Mouse (Mus musculus) embryonic facial prominence, embryonic 13.5 days (tissue): ENCODE data around the gene H2-M5. TPM values are rescaled to one million over a fixed set of nuclear protein-coding genes. Genes with fewer than 3 reads are reported as not detected.
"Not testable (repeated sequence)": the region's sequence is repeated elsewhere in the genome, so short reads cannot be mapped to it uniquely, and the experiment has no call there.

ENCODE experiments used
- ATAC-seq: fragments of 200-750 bp; cut with Nextera tagmentation; 2 replicates; pipeline ENCODE4 v1.8.0; 2017; ENCODE audit warnings: low read depth; ENCODE audit not compliant: insufficient number of reproducible peaks, insufficient read depth, low FRiP score, low TSS enrichment
- H3K27ac ChIP-seq: fragments of 300-500 bp; sonication (generic); 2 replicates; pipeline ENCODE4 v1.5.1; 2015; ENCODE audit warnings: moderate library complexity, mild to moderate bottlenecking, inconsistent platforms
- H3K27me3 ChIP-seq: fragments of 300-500 bp; sonication (generic); 2 replicates; pipeline ENCODE4 v1.6.1; 2015; ENCODE audit warnings: mild to moderate bottlenecking, inconsistent platforms
- H3K36me3 ChIP-seq: fragments of 300-500 bp; sonication (generic); 2 replicates; pipeline ENCODE4 v1.6.1; 2015; ENCODE audit warnings: mild to moderate bottlenecking, inconsistent platforms
- H3K4me1 ChIP-seq: fragments of 300-500 bp; sonication (generic); 2 replicates; pipeline ENCODE4 v1.6.1; 2015; ENCODE audit warnings: inconsistent platforms
- H3K4me2 ChIP-seq: fragments of 300-500 bp; sonication (generic); 2 replicates; pipeline ENCODE4 v1.6.1; 2015; ENCODE audit warnings: moderate library complexity, mild to moderate bottlenecking, inconsistent platforms
- H3K4me3 ChIP-seq: fragments of 300-500 bp; sonication (generic); 2 replicates; pipeline ENCODE4 v1.5.1; 2015; ENCODE audit warnings: mild to moderate bottlenecking, inconsistent platforms
- H3K9ac ChIP-seq: fragments of 300-500 bp; sonication (generic); 2 replicates; pipeline ENCODE4 v1.6.1; 2015; ENCODE audit warnings: mild to moderate bottlenecking, inconsistent platforms
- H3K9me3 ChIP-seq: fragments of 300-500 bp; sonication (generic); 2 replicates; pipeline ENCODE4 v1.6.1; 2016; ENCODE audit warnings: inconsistent platforms
- WGBS: fragments of 180-500 bp; shearing (Covaris S2); methylation state at CpG from one replicate; pipeline ENCODE4 v1.1.7; 2015; ENCODE audit warnings: mixed read lengths; 5-methylcytosine and 5-hydroxymethylcytosine counted together
- polyA plus RNA-seq: library from polyadenylated mRNA; unstranded; fragments of >200 nt; fragmentation: Nextera tagmentation; extraction: Ambion mirVana; gene quantifications from 2 replicates; pipeline ENCODE4 v1.2.1, GENCODE M21; 2015

Gene H2-M5
- polyA plus RNA-seq, 1 experiment from 2014 or later = 1.4 TPM

DNA sequence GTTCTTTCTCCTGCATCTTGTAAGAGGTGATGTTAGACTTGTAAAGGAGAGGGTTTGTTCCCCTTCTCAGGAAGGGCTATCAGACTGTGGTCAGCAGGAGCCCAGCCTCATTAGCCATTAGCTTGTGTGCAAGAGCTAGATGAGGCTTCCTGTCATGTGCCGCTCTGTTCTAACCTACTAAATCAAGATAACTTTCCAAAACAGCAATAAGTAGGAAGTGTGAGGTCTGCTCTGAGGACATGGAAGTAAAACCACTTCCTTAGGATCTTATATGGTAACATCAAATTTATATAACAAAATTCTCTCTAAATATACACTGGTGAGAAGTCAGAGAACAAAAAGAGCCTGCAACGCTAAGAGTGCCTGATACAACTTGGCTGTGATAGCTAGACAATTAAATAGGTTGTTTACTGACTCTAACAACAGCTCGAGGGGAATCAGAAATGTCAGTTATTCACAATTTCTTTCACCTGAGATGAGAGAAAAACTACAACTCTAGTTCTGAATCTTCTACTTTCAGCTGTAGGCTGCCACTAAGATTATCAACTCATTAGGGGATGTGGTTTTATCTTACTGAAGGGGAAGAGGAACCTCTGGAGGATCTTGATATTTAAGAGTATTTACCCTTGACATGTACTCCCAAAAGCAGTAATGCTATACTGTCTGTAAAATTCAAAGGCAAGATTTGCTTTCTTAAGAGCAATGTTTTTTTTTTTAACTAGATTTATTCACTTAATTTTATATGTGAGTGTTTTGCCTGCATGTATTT is 3.2 kb upstream of the H2-M5 start:
- Histone ChIP-seq H3K9me3 (no peaks in the 10 kb centered on the region), H3K27me3 (peaks cover 25% of the 10 kb centered on the region), H3K9ac (no peak overlapping the region), H3K27ac (no peak overlapping the region), H3K4me1 (peaks cover 5% of the 10 kb centered on the region; the same call in 1 of the 2 replicates), H3K4me2 (no peak overlapping the region), H3K36me3 (no peaks in the 10 kb centered on the region), H3K4me3 (no peak overlapping the region)
- WGBS = 73% methylated on average over 3 of the region's 3 CpGs
- ATAC-seq = no peak

DNA sequence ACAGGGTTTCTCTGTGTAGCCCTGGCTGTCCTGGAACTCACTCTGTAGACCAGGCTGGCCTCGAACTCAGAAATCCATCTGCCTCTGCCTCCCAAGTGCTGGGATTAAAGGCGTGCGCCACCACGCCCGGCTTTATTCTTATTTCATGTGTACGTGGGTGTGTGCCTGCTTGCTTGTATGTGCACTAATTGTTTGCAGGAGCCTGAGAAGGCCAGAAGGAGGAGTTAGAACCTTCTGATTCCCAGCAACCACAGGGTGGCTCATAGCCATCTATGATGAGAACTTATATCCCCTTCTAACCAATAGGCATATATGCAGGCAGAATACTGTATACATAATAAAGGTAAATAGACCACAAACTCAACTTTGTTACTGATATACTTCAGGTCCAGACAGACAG is 1.3 kb upstream of the H2-M5 start:
- not testable (repeated sequence) for ATAC-seq, H3K36me3 ChIP-seq, H3K4me2 ChIP-seq, H3K4me3 ChIP-seq, H3K9me3 ChIP-seq, H3K9ac ChIP-seq, H3K27ac ChIP-seq, H3K4me1 ChIP-seq
- H3K27me3 ChIP-seq = peaks cover 31% of the 10 kb centered on the region
- WGBS = 88% methylated on average over 6 of the region's 6 CpGs

DNA sequence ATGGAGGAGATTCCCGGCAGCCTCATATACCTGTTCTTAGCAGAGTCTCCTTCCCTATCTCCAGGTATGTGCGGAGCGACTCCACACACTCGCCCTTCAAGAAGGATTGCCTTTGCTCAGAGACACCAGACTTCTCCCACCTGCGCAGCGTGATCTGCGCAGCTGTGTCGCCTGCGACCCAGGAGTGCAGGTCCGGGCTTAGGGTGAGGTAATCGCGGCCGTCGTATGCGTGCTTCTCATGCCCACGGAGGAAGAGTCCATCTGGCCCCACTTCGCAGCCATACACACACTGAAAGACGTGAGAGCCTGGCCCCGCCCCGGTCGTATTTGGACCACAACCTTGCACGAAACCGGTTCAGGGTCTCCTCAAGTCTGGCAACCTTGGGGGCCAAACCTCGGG is 862 bp downstream of the H2-M5 start:
- Histone ChIP-seq H3K9ac (peak overlapping the region; percentile 27; the same call in 1 of the 2 replicates), H3K4me2 (peak overlapping the region; percentile 43), H3K4me3 (peak overlapping the region; percentile 27), H3K9me3 (no peaks in the 10 kb centered on the region), H3K4me1 (peaks cover 5% of the 10 kb centered on the region; the same call in 1 of the 2 replicates), H3K27me3 (peaks cover 31% of the 10 kb centered on the region), H3K27ac (no peak overlapping the region), H3K36me3 (no peaks in the 10 kb centered on the region)
- no peak for ATAC-seq
- 6% methylated on average over 24 of the region's 24 CpGs for WGBS

DNA sequence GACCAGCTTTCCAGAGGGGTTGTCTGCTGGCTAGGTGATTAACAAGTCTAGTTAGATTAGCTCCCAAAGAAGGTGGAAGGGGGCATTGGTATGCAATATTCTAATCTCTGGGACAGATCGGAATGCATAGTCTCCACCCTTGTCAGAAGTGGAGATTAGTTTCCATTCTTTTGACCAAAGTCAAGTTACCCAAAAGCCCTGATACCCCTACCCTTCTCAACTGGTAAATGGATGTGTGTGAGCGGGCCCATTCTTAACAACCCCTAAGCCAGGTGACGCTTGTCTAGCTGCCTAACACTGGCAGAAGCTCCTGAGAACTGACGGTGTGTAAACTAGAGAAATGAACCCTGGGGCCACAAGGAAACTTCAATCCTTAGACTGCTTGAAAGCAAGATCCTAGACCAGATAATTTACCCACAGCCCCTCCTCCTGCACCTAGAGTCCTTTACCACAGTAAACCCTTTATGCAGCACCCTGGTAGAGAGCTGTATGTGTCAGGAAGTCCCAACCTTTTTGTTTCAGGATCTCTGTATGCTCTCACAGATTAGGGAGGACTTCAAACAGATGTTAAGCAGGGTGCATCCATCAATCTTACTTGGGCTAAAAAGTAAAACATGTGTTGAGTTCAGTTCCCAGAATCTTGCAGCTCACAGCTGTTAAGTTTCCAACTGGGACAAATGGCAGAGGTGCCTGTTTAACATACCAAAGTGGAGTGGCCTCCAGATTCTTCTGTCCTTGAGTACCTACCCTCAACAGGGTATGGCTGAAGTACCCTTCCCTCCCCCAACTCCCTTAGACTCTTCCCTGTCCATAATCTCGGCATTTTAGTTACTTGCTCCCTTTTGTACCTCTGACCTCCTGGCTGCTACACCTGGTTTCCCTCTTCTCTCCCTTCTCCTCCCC is 6.8 kb downstream of the H2-M5 start:
- Histone ChIP-seq H3K4me1 (peaks cover 15% of the 10 kb centered on the region), H3K27ac (no peak overlapping the region), H3K36me3 (no peaks in the 10 kb centered on the region), H3K4me3 (no peak overlapping the region), H3K4me2 (0 out of 2 replicates have a peak overlapping the region, but pooled peaks have one; percentile 50), H3K9me3 (no peaks in the 10 kb centered on the region), H3K9ac (no peak overlapping the region), H3K27me3 (peaks cover 25% of the 10 kb centered on the region)
- no peak for ATAC-seq
- 30% methylated on average over 5 of the region's 5 CpGs for WGBS

DNA sequence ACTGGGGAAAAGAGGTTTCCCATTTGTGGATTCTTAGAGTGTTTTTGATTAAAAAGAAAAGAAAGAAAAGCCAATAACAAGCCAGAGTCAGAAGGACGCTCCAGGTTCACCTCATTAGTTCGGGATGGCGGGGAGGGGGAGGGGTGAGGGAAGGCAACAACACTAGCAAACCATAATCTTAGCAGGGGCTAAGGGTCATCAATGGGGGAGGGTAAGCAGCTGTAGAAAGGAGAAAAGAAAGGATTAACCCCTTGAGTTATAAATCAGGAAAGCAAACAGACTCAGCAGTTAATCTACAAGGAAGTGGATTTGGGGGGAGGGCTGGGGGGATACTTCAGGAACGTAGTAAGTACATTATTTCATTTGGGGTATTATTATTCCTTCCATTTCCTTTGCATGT is 7.5 kb downstream of the H2-M5 start:
- H3K9me3 ChIP-seq = no peaks in the 10 kb centered on the region
- peaks cover 19% of the 10 kb centered on the region for H3K27me3 ChIP-seq
- H3K4me2 ChIP-seq = peak overlapping the region; percentile 50
- WGBS = 9% methylated on average over 4 of the region's 4 CpGs
- H3K27ac ChIP-seq = no peak overlapping the region
- H3K4me1 ChIP-seq = peaks cover 15% of the 10 kb centered on the region
- peak overlapping the region; percentile 21; the same call in 1 of the 2 replicates for H3K4me3 ChIP-seq
- ATAC-seq = no peak
- no peak overlapping the region for H3K9ac ChIP-seq
- no peaks in the 10 kb centered on the region for H3K36me3 ChIP-seq

DNA sequence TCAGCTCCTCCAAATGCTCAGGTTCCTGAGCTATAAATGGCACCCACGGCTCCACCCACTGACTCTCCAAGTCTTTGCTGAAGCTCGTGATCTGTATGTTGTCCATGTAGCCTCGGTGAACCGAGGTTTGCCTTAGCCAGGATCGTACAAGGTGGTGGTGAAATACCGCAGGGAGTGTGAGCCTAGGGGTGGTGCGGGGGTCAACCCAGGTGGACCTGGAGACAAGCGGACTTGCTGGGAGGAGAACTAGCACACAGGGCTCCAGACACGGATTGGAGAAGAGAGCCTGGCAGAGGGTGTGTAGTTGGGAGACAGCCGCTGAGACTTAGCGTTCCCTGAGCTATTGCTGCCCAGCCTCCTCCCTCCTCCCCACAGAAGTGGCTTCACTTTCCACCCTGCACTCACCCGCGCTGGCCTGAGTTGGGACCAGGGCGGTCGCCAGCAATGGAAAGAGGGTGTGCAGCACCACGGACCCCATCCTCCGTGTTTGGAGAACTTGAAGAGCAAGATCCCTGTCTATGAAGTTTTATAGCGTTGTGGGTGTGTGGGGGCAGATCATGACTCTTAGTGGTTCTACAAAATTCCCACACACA is 8.0 kb downstream of the H2-M5 start, which contains the start of gene 2410137M14Rik:
2410137M14Rik (minus strand) TSS at position 17 of the 593 bp plus-strand sequence.
- Histone ChIP-seq H3K9me3 (no peaks in the 10 kb centered on the region), H3K4me2 (peak within 1 kb of the TSS; percentile 50), H3K4me3 (peak within 1 kb of the TSS; percentile 21), H3K36me3 (no peaks in the 10 kb centered on the region), H3K9ac (peak within 1 kb of the TSS; percentile 36; the same call in 1 of the 2 replicates), H3K27ac (no peak within 1 kb of the TSS), H3K27me3 (peaks cover 19% of the 10 kb centered on the region), H3K4me1 (peaks cover 15% of the 10 kb centered on the region)
- ATAC-seq = no peak
- 13% methylated on average over 18 of the region's 18 CpGs for WGBS

DNA sequence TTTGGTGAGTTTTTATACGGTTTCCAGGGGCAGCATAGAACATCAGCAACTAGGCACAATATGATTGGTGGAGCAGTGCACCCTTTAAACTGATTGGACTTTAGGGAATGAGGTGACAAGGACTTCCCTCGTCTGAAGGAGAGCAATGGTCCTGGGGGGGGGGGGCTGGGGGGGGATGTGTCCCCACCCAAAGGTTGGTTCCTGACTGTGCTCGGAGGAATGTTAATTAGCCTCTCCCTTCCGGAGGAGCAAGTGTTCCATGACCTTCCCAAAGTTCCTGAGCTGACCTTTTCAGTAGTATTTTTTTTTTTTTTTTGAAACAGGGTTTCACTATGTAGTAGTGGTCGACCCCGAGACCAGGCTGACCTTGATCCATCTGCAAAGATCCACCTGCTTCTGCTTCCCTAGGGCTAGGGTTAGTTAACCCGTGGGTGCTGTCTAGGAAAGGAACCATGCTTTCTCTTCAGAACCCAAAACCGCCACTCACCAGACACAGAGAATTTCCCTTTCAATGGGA is 16.0 kb downstream of the H2-M5 start:
- Histone ChIP-seq H3K4me3 (no peak overlapping the region), H3K4me1 (no peaks in the 10 kb centered on the region), H3K4me2 (no peak overlapping the region), H3K27ac (no peak overlapping the region), H3K27me3 (no peaks in the 10 kb centered on the region), H3K9ac (no peak overlapping the region), H3K36me3 (no peaks in the 10 kb centered on the region), H3K9me3 (no peaks in the 10 kb centered on the region)
- 62% methylated on average over 8 of the region's 8 CpGs for WGBS
- no peak for ATAC-seq

DNA sequence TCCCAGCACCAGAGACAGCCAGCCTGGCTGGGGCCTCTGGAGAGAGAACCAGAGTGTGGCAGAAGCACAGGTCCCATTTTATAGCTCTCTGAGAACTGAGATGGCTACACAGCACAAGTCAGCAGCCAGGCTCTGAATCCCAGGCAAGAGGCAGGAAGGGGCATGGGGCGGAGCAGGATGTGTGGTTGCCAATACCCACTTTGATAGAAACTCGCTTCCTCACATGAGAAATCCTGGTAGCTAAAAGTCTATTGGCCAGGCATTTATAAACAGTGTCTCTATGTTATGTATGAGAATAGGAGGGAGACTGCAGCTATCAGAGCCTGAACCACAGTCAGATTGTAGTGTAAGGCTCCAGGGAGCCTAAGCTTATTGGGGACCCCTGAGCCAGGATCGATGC is 16.5 kb downstream of the H2-M5 start:
- Histone ChIP-seq H3K9ac (no peak overlapping the region), H3K4me2 (no peak overlapping the region), H3K27me3 (no peaks in the 10 kb centered on the region), H3K4me1 (no peaks in the 10 kb centered on the region), H3K36me3 (no peaks in the 10 kb centered on the region), H3K9me3 (no peaks in the 10 kb centered on the region), H3K4me3 (no peak overlapping the region), H3K27ac (no peak overlapping the region)
- WGBS = 78% methylated on average over 3 of the region's 3 CpGs
- no peak for ATAC-seq

DNA sequence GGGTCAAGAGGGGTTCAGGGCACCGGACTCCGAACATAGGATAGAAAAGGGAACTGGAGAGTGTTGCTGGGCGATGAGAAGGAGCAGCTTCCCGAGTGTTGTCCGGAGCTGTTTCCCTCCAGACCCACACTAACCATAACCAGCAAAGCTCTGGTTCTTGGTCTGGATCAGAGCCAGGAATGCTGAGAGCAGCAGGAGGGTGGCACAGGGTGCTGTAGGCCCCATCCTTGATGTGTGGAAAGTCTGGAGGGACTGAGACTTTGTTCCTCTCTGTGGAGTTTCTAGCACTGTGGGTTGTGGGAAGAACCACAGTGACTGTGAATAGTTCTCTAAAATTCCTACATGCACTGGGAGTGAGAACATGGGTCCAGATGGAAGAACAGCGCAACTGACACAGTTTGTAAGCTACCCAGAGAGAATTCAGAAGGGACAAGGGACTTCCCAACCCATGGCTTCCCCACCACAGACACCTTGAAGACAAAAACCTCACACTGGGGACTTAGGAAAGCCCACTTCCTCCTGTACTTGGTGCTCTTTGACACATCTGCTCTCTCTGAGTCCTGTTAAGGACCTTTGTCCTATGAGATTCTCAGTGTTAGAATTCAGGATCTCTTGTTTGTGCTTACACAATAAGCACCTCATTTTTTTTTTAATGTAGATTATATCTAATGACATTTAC is 18.0 kb downstream of the H2-M5 start:
- H3K9me3 ChIP-seq = no peaks in the 10 kb centered on the region
- no peak overlapping the region for H3K27ac ChIP-seq
- no peak overlapping the region for H3K9ac ChIP-seq
- no peak for ATAC-seq
- H3K4me2 ChIP-seq = no peak overlapping the region
- H3K27me3 ChIP-seq = no peaks in the 10 kb centered on the region
- WGBS = 80% methylated on average over 6 of the region's 6 CpGs
- H3K36me3 ChIP-seq = no peaks in the 10 kb centered on the region
- H3K4me3 ChIP-seq = no peak overlapping the region
- H3K4me1 ChIP-seq = no peaks in the 10 kb centered on the region

DNA sequence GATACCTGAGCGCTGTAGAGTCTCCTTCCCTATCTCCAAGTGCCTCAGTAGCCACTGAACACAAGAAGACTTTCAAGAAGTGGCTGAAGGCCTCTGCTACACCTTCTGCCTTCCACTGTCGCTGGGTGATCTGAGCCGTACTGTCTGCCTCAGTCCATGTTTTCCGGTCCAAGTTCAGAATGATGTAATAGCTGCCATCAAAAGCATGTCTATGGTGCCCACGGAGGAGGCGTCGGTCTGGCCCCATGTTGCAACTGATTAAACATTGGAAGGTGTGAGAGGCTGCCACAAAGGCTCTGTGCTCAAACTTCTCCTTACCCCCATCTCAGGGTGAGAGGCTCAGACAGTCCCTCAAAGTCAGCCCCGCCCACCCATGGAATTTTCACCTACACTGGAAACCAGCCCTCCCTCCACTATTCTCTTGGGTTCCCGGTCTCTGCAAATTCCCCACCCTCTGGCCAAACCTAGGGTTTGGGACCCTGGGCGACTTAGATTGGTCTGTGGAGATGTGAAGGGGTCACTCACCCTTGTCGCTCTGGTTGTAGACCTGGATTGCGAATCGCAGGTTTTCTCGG is 18.9 kb downstream of the H2-M5 start:
- Histone ChIP-seq H3K27ac (no peak overlapping the region), H3K4me2 (no peak overlapping the region), H3K9ac (no peak overlapping the region), H3K4me3 (no peak overlapping the region), H3K9me3 (no peaks in the 10 kb centered on the region), H3K4me1 (no peaks in the 10 kb centered on the region), H3K36me3 (no peaks in the 10 kb centered on the region), H3K27me3 (no peaks in the 10 kb centered on the region)
- WGBS = 86% methylated on average over 14 of the region's 14 CpGs
- ATAC-seq = no peak
